Mouse (Mus musculus): ENCODE results near the gene BC051019.

The BC051019 gene

GRCm38 (mm10) chr7:109723697-109724096, at the start of gene BC051019:
TSS of gene BC051019 (minus strand) at chr7:109723850.
- no peak for DNase-seq

GRCm38 (mm10) chr7:109772251-109772650, 48.6 kb upstream of the BC051019 start:
- no peak for DNase-seq

- DNase-seq: no peak
These were observed 45.2 kb upstream of the BC051019 start for GRCm38 (mm10) chr7:109768699-109769383.

- no peak for DNase-seq
These were observed 44.1 kb upstream of the BC051019 start for GRCm38 (mm10) chr7:109767575-109768350.

- no peak for DNase-seq
These were observed 40.4 kb upstream of the BC051019 start for GRCm38 (mm10) chr7:109764009-109764408.

GRCm38 (mm10) chr7:109756291-109756690, 32.6 kb upstream of the BC051019 start:
- no peak for DNase-seq

GRCm38 (mm10) chr7:109754034-109754433, 30.4 kb upstream of the BC051019 start:
- no peak for DNase-seq

GRCm38 (mm10) chr7:109752008-109752925, 28.6 kb upstream of the BC051019 start, which contains the start of gene Tmem9b:
TSS of gene Tmem9b (minus strand) at chr7:109752875.
- DNase-seq: peak; percentile 68

GRCm38 (mm10) chr7:109751427-109752007, 27.9 kb upstream of the BC051019 start:
- no peak for DNase-seq

GRCm38 (mm10) chr7:109747747-109748146, 24.1 kb upstream of the BC051019 start:
- no peak for DNase-seq

GRCm38 (mm10) chr7:109741703-109742102, 18.1 kb upstream of the BC051019 start:
- DNase-seq: no peak

- DNase-seq: no peak
These were observed 17.4 kb upstream of the BC051019 start for GRCm38 (mm10) chr7:109741060-109741459.

- no peak for DNase-seq
These were observed 16.2 kb upstream of the BC051019 start for GRCm38 (mm10) chr7:109739822-109740370.

GRCm38 (mm10) chr7:109734806-109735205, 11.2 kb upstream of the BC051019 start:
- no peak for DNase-seq

GRCm38 (mm10) chr7:109731626-109732025, 8.0 kb upstream of the BC051019 start, which contains the start of gene Ascl3:
TSS of gene Ascl3 (minus strand) at chr7:109731726.
- no peak for DNase-seq

GRCm38 (mm10) chr7:109723114-109723513, 536 bp downstream of the BC051019 start:
- DNase-seq: no peak

- DNase-seq: no peak
These were observed 1.0 kb downstream of the BC051019 start for GRCm38 (mm10) chr7:109722618-109723017.

GRCm38 (mm10) chr7:109719286-109719685, 4.4 kb downstream of the BC051019 start:
- DNase-seq: no peak

GRCm38 (mm10) chr7:109713434-109713982, 10.1 kb downstream of the BC051019 start:
- DNase-seq: no peak

- DNase-seq: no peak
These were observed 11.5 kb downstream of the BC051019 start for GRCm38 (mm10) chr7:109712198-109712597.

- no peak for DNase-seq
These were observed 13.6 kb downstream of the BC051019 start for GRCm38 (mm10) chr7:109710069-109710468.

- DNase-seq: no peak
These were observed 14.7 kb downstream of the BC051019 start for GRCm38 (mm10) chr7:109708961-109709382.
